Mouse (Mus musculus): ENCODE results near the gene Hnf1a.

DNA sequence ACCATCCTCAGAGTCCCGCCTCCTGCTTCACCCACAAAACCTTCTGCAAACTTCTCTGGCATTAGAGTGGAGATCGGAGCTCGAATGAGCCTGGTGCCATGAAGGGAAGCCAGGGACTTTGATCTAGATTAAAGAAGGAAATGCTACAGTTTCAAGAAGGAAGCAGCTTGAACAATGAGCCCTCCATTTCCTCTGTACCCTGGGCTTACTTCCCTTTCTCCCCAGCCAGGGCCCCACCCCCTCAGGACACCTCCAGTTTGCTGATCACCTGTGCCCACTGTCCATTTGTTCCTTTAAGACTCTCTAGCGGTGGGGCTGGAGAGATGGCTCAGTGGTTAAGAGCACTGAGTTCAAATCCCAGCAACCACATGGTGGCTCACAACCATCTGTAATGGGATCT is 54.1 kb downstream of the Hnf1a start:
- TF ChIP-seq EP300 (IDR thresholded peaks at IDR 0.05; ENCODE audit: insufficient read depth, low read depth, low read length) (no peak), CTCF (IDR thresholded peaks at IDR 0.05) (no peak)
